In the genomic region with DNA sequence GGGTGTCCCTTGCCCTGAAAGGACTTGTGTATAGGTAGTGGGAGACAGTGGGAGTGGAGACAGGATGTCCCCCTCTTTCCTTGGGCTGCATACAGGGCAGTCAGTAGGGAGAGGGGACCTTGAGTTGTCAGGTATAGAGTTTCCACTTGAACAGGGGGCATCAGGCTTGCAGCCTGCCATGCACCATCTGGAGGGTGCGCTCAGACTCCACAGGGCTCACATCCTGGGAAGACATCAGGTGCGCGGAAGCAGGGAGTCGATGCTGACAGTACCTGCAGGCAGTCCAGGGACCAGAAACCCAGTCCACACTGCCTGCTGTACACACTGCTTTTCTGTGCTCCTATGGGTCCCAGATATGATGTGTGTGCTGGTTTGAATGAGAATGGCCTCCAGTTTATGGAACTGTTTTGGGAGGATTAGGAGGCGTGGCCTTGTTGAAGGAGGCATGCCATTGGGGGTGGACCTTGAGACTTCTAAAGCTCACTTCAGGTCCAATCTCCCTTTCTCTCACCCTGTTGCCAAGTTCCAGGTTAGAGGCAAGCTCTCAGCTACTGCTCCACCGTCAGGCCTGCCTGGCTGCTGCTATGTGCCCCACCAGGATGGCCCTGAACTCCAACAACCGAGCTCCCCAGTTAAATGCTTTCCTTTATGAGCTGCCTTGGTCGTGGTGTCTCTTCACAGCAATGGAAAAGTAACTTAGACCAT, we compare ENCODE assay signal across 15 mouse cellular contexts.
A peak's percentile ranks its signal among the peaks of the same experiment; 100 is the strongest.
DNase-seq lines count a peak whose midpoint lies in the region; ATAC-seq lines count a peak whose summit lies in the region.
"Had no signal": no experiment of that assay in that cellular context is flagged by ENCODE, and none has a peak within 500 bp of the region (broad histone marks: within the 10 kb centered on the region; RNA-seq: fewer than 3 reads in every experiment).

No protein-coding gene starts in this region.

- H3K4me1 ChIP-seq in hindbrain, embryonic 14.5 days (replicated peaks; ENCODE audit: control insufficient read depth, insufficient read depth, low read length): peaks cover 22% of the 10 kb centered on the region
- peaks cover 20% of the 10 kb centered on the region; the same call in 1 of the 2 replicates for H3K4me1 ChIP-seq in hindbrain, embryonic 10.5 days (replicated peaks)
- peaks cover 40% of the 10 kb centered on the region for H3K4me1 ChIP-seq in neural tube, embryonic 13.5 days (replicated peaks)
- H3K4me1 ChIP-seq in neural tube, embryonic 15.5 days: peaks cover 21% of the 10 kb centered on the region
- H3K4me1 ChIP-seq: stomach, embryonic 15.5 days had no signal

- peak overlapping the region; percentile 24; the same call in 1 of the 2 replicates for H3K27ac ChIP-seq in hindbrain, embryonic 14.5 days
- H3K27ac ChIP-seq in hindbrain, embryonic 10.5 days: no peak overlapping the region
- peak overlapping the region; percentile 54; the same call in 1 of the 2 replicates for H3K27ac ChIP-seq in neural tube, embryonic 13.5 days (replicated peaks)
- peak overlapping the region; percentile 37; the same call in 1 of the 2 replicates for H3K27ac ChIP-seq in neural tube, embryonic 15.5 days (replicated peaks)
- H3K27ac ChIP-seq: limb, embryonic 15.5 days; stomach, embryonic 15.5 days had no signal

- H3K27me3 ChIP-seq in hindbrain, embryonic 14.5 days (ENCODE audit: control insufficient read depth, insufficient read depth, low read length): no peaks in the 10 kb centered on the region
- no peaks in the 10 kb centered on the region for H3K27me3 ChIP-seq in hindbrain, embryonic 10.5 days (ENCODE audit: insufficient read depth, poor library complexity, severe bottlenecking)
- H3K27me3 ChIP-seq in neural tube, embryonic 13.5 days: peaks cover 4% of the 10 kb centered on the region; the same call in 1 of the 2 replicates
- no peaks in the 10 kb centered on the region; the same call in 1 of the 2 replicates for H3K27me3 ChIP-seq in neural tube, embryonic 15.5 days (replicated peaks)
- H3K27me3 ChIP-seq: limb, embryonic 15.5 days; stomach, embryonic 15.5 days had no signal

- H3K36me3 ChIP-seq in hindbrain, embryonic 14.5 days (replicated peaks; ENCODE audit: control insufficient read depth, insufficient read depth): no peaks in the 10 kb centered on the region
- H3K36me3 ChIP-seq in hindbrain, embryonic 10.5 days: no peaks in the 10 kb centered on the region
- H3K36me3 ChIP-seq in neural tube, embryonic 13.5 days: no peaks in the 10 kb centered on the region
- H3K36me3 ChIP-seq in neural tube, embryonic 15.5 days: no peaks in the 10 kb centered on the region
- H3K36me3 ChIP-seq: limb, embryonic 15.5 days; stomach, embryonic 15.5 days had no signal

- no peak overlapping the region for H3K4me2 ChIP-seq in hindbrain, embryonic 14.5 days (replicated peaks)
- H3K4me2 ChIP-seq in neural tube, embryonic 13.5 days: no peak overlapping the region
- H3K4me2 ChIP-seq in neural tube, embryonic 15.5 days: no peak overlapping the region
- H3K4me2 ChIP-seq: limb, embryonic 15.5 days; stomach, embryonic 15.5 days had no signal

- H3K9ac ChIP-seq in hindbrain, embryonic 14.5 days: no peak overlapping the region
- H3K9ac ChIP-seq in neural tube, embryonic 13.5 days: no peak overlapping the region
- H3K9ac ChIP-seq in neural tube, embryonic 15.5 days (replicated peaks): no peak overlapping the region
- H3K9ac ChIP-seq: limb, embryonic 15.5 days; stomach, embryonic 15.5 days had no signal

- peak; percentile 55 for DNase-seq in cerebellum, adult 11-12 months
- no peak for DNase-seq in cerebellum, adult 9-10 months
- DNase-seq in hindbrain, embryonic 14.5 days (ENCODE audit: low spot score): no peak
- no peak for DNase-seq in hindbrain, embryonic 10.5 days (ENCODE audit: low spot score)
- no peak for DNase-seq in neural tube, embryonic 10.5 days (ENCODE audit: extremely low spot score, low spot score)
- DNase-seq in thymus, postnatal 25 days: no peak
- DNase-seq: gastrocnemius, postnatal 14 days; kidney, adult 8-10 months; thymus, adult 2 months had no signal

- WGBS in hindbrain, embryonic 14.5 days: 77% methylated on average over 8 of the region's 8 CpGs
- 83% methylated on average over 8 of the region's 8 CpGs for WGBS in hindbrain, embryonic 10.5 days
- WGBS in neural tube, embryonic 13.5 days: 81% methylated on average over 8 of the region's 8 CpGs
- WGBS in neural tube, embryonic 15.5 days: 74% methylated on average over 8 of the region's 8 CpGs

- ATAC-seq in hindbrain, embryonic 14.5 days (ENCODE audit: low FRiP score): 0 out of 2 replicates have a peak, but pooled peaks have one; percentile 12
- no peak for ATAC-seq in neural tube, embryonic 13.5 days (ENCODE audit: low read depth)
- no peak for ATAC-seq in neural tube, embryonic 15.5 days (ENCODE audit: low FRiP score)
- ATAC-seq: inflammation-experienced regulatory T-cells, adult 6 months had no signal

- H3K9me3 ChIP-seq in hindbrain, embryonic 14.5 days (ENCODE audit: control insufficient read depth, low read length): 0 out of 2 replicates have a peak, but pooled peaks cover 5% of the 10 kb centered on the region
- peaks cover 12% of the 10 kb centered on the region for H3K9me3 ChIP-seq in hindbrain, embryonic 10.5 days
- peaks cover 5% of the 10 kb centered on the region for H3K9me3 ChIP-seq in neural tube, embryonic 13.5 days
- no peaks in the 10 kb centered on the region for H3K9me3 ChIP-seq in neural tube, embryonic 15.5 days (replicated peaks)
- H3K9me3 ChIP-seq: limb, embryonic 15.5 days; stomach, embryonic 15.5 days had no signal

- H3K4me3 ChIP-seq in hindbrain, embryonic 14.5 days (replicated peaks; ENCODE audit: low read length): no peak overlapping the region
- H3K4me3 ChIP-seq in hindbrain, embryonic 10.5 days: no peak overlapping the region
- H3K4me3 ChIP-seq in neural tube, embryonic 13.5 days: no peak overlapping the region
- no peak overlapping the region for H3K4me3 ChIP-seq in neural tube, embryonic 15.5 days (replicated peaks)
- H3K4me3 ChIP-seq: limb, embryonic 15.5 days; myocyte; stomach, embryonic 15.5 days had no signal
